Mouse (Mus musculus) stomach, embryonic 14.5 days (tissue): ENCODE data around the gene Ncor2. TPM values are rescaled to one million over a fixed set of nuclear protein-coding genes. Genes with fewer than 3 reads are reported as not detected.

Source experiments
- ATAC-seq: fragments of 200-750 bp; cut with Nextera tagmentation; 2 replicates; pipeline ENCODE4 v1.8.0; 2017; ENCODE audit warnings: low read depth, moderate TSS enrichment; ENCODE audit not compliant: insufficient number of reproducible peaks, insufficient read depth, low FRiP score
- H3K27ac ChIP-seq: fragments of 300-500 bp; sonication (generic); 2 replicates; pipeline ENCODE4 v1.5.1; 2014; ENCODE audit warnings: mild to moderate bottlenecking, low read length, moderate library complexity, mixed read lengths
- H3K27me3 ChIP-seq: fragments of 300-500 bp; sonication (generic); 2 replicates; pipeline ENCODE4 v1.6.1; 2014; ENCODE audit warnings: low read length, control low read depth, mixed read lengths; ENCODE audit not compliant: control insufficient read depth, insufficient read depth
- H3K36me3 ChIP-seq: fragments of 300-500 bp; sonication (generic); 2 replicates; pipeline ENCODE4 v1.6.1; 2014; ENCODE audit warnings: mild to moderate bottlenecking, control low read depth, low read length, moderate library complexity, mixed read lengths; ENCODE audit not compliant: control insufficient read depth, insufficient read depth
- H3K4me1 ChIP-seq: fragments of 300-500 bp; sonication (generic); 2 replicates; pipeline ENCODE4 v1.6.1; 2014; ENCODE audit warnings: low read length, control low read depth, mixed read lengths; ENCODE audit not compliant: control insufficient read depth, insufficient read depth
- H3K4me2 ChIP-seq: fragments of 300-500 bp; sonication (generic); replicated peaks from 2 replicates; pipeline ENCODE4 v1.6.1; 2014; ENCODE audit warnings: low read depth, low read length, control low read depth
- H3K4me3 ChIP-seq: fragments of 300-500 bp; sonication (generic); 2 replicates; pipeline ENCODE4 v1.5.1; 2014; ENCODE audit warnings: low read depth, low read length, control low read depth
- H3K9ac ChIP-seq: fragments of 300-500 bp; sonication (generic); replicated peaks from 2 replicates; pipeline ENCODE4 v1.6.1; 2014; ENCODE audit warnings: low read depth, mild to moderate bottlenecking, control low read depth, low read length, moderate library complexity, mixed read lengths
- H3K9me3 ChIP-seq: fragments of 300-500 bp; sonication (generic); 2 replicates; pipeline ENCODE4 v1.6.1; 2016; ENCODE audit warnings: low read depth, low read length, control low read depth; ENCODE audit not compliant: control insufficient read depth
- WGBS: fragments of 180-500 bp; shearing (Covaris S2); extraction: QIAGEN DNeasy Blood & Tissue Kit; methylation state at CpG from one replicate; pipeline ENCODE4 v1.1.7; 2014; 5-methylcytosine and 5-hydroxymethylcytosine counted together
- polyA plus RNA-seq: library from polyadenylated mRNA; unstranded; fragments of >200 nt; fragmentation: Nextera tagmentation; extraction: Ambion mirVana; gene quantifications from 2 replicates; pipeline ENCODE4 v1.2.1, GENCODE M21; 2014

Ncor2 gene
- polyA plus RNA-seq, 1 experiment from 2014 or later = 32.7 TPM

- Histone ChIP-seq H3K4me2 (no peak overlapping the region), H3K4me3 (no peak overlapping the region), H3K9ac (no peak overlapping the region), H3K4me1 (peaks cover 13% of the 10 kb centered on the region), H3K9me3 (no peaks in the 10 kb centered on the region), H3K27ac (no peak overlapping the region), H3K36me3 (peaks cover 64% of the 10 kb centered on the region), H3K27me3 (no peaks in the 10 kb centered on the region)
- WGBS = 73% methylated on average over 5 of the region's 5 CpGs
- ATAC-seq = no peak
These were observed 100.8 kb downstream of the Ncor2 start for GRCm38 (mm10) chr5:125078220-125078619.

- ATAC-seq = no peak
- H3K36me3 ChIP-seq = peaks cover 59% of the 10 kb centered on the region
These were observed 102.8 kb downstream of the Ncor2 start for GRCm38 (mm10) chr5:125076183-125076582.

DNA sequence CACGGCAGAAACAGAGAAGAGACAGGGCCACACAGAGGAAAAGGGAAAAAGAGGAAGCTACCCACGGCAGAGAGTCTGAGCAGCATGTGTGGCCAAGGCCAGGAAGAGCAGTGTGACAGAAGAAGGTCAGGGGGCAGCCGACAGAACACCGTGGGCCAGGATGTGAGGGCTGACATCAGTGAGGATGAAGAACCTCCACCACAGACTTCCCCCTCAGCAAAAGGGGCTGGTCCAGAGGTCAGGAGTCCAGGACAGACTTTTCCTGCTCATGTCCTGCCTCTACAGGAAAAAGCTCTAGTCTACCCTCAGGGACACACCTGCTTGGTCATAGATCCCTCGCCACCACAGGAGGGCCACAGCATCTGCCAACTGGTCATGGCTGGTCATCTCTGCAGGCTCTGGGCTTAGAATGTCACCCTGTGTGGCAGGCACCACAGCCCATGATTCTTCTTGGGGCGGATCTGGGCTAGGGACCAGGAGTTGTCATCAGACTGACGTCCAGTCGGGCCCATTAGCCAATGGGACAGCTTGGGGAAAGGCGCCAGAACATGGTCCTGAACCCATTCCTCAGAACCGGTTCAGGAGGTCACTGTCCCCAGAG is 104.3 kb downstream of the Ncor2 start:
- Histone ChIP-seq H3K9ac (no peak overlapping the region), H3K9me3 (no peaks in the 10 kb centered on the region), H3K4me2 (no peak overlapping the region), H3K4me1 (peaks cover 32% of the 10 kb centered on the region), H3K27ac (no peak overlapping the region), H3K36me3 (peaks cover 48% of the 10 kb centered on the region), H3K4me3 (no peak overlapping the region), H3K27me3 (no peaks in the 10 kb centered on the region)
- ATAC-seq = no peak
- WGBS = 65% methylated on average over 10 of the region's 10 CpGs

More at GRCm38 (mm10) chr5:125076183-125076582, 102.8 kb downstream of the Ncor2 start:
- Histone ChIP-seq H3K27ac (no peak overlapping the region), H3K4me2 (no peak overlapping the region), H3K9me3 (no peaks in the 10 kb centered on the region), H3K9ac (no peak overlapping the region), H3K27me3 (no peaks in the 10 kb centered on the region), H3K4me1 (peaks cover 18% of the 10 kb centered on the region), H3K4me3 (no peak overlapping the region)
- 73% methylated on average over 9 of the region's 9 CpGs for WGBS

DNA sequence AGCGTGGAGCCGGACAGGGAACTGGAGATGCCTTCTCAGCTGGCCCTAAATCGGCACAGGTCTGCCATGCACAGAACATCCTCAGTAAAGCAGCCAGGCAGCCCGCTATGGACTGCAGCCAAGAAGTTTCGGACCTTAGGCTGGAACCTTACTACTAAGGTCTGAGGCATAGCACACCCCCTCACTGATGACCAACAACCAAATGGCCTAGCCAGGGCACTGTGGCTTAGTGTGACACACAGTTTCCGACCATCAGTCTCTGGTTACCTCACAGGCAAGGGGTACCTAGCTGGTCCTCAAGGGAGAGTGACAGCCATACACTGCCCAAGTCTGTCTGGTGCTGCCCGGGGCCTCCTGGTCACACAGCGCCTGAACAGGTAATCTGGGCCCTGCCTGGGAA is 105.1 kb downstream of the Ncor2 start:
- Histone ChIP-seq H3K27ac (no peak overlapping the region), H3K27me3 (no peaks in the 10 kb centered on the region), H3K4me1 (peaks cover 39% of the 10 kb centered on the region), H3K9me3 (no peaks in the 10 kb centered on the region), H3K4me2 (no peak overlapping the region), H3K4me3 (no peak overlapping the region), H3K36me3 (peaks cover 45% of the 10 kb centered on the region), H3K9ac (no peak overlapping the region)
- WGBS = 78% methylated on average over 8 of the region's 8 CpGs
- ATAC-seq = no peak

DNA sequence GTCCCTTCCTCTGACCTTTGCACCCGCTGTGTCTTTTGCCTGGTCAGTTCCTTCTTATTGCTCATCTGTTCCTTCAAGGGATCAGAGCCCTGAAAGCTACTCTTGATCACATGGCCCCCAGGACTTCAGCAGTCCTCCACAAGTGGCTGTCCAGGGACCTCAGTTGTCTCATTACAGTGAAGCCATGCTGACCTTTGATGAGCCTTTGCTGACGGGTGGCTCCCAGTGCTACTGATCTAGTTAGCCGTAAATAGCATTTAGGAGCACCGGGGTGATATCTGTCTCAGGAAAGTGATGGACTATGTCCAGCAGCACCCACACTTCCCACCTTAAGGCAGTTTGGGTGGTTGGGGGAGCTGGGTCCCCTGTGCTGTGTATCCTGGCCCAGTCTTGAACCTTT is 105.7 kb downstream of the Ncor2 start:
- ATAC-seq = no peak
- no peak overlapping the region for H3K4me3 ChIP-seq
- no peak overlapping the region for H3K27ac ChIP-seq
- no peaks in the 10 kb centered on the region for H3K27me3 ChIP-seq
- H3K9ac ChIP-seq = no peak overlapping the region
- no peaks in the 10 kb centered on the region for H3K9me3 ChIP-seq
- H3K4me1 ChIP-seq = peaks cover 45% of the 10 kb centered on the region
- H3K4me2 ChIP-seq = no peak overlapping the region
- WGBS = 84% methylated on average over 4 of the region's 4 CpGs
- peaks cover 40% of the 10 kb centered on the region for H3K36me3 ChIP-seq

- Histone ChIP-seq H3K27ac (peak overlapping the region; percentile 21; the same call in 1 of the 2 replicates), H3K4me3 (no peak overlapping the region), H3K4me1 (peaks cover 52% of the 10 kb centered on the region), H3K9me3 (no peaks in the 10 kb centered on the region), H3K9ac (no peak overlapping the region), H3K36me3 (peaks cover 42% of the 10 kb centered on the region), H3K4me2 (no peak overlapping the region), H3K27me3 (no peaks in the 10 kb centered on the region)
- ATAC-seq = no peak
- 67% methylated on average over 7 of the region's 7 CpGs for WGBS
These were observed 106.6 kb downstream of the Ncor2 start for GRCm38 (mm10) chr5:125072425-125072824.

- ATAC-seq = no peak
- Histone ChIP-seq H3K4me3 (no peak overlapping the region), H3K27me3 (no peaks in the 10 kb centered on the region), H3K9me3 (no peaks in the 10 kb centered on the region), H3K4me2 (no peak overlapping the region), H3K4me1 (peaks cover 52% of the 10 kb centered on the region), H3K36me3 (peaks cover 38% of the 10 kb centered on the region), H3K9ac (no peak overlapping the region), H3K27ac (0 out of 2 replicates have a peak overlapping the region, but pooled peaks have one; percentile 21)
- WGBS = 19% methylated on average over 4 of the region's 4 CpGs
These were observed 107.1 kb downstream of the Ncor2 start for GRCm38 (mm10) chr5:125071919-125072318.

- H3K36me3 ChIP-seq = peaks cover 42% of the 10 kb centered on the region; the same call in 1 of the 2 replicates
- H3K4me3 ChIP-seq = no peak overlapping the region
- H3K27me3 ChIP-seq = no peaks in the 10 kb centered on the region
- peaks cover 52% of the 10 kb centered on the region for H3K4me1 ChIP-seq
- WGBS = 44% methylated on average over 2 of the region's 2 CpGs
- H3K9me3 ChIP-seq = no peaks in the 10 kb centered on the region
- H3K27ac ChIP-seq = no peak overlapping the region
- no peak for ATAC-seq
- H3K9ac ChIP-seq = no peak overlapping the region
- H3K4me2 ChIP-seq = no peak overlapping the region
These were observed 108.6 kb downstream of the Ncor2 start for GRCm38 (mm10) chr5:125070399-125070798.

DNA sequence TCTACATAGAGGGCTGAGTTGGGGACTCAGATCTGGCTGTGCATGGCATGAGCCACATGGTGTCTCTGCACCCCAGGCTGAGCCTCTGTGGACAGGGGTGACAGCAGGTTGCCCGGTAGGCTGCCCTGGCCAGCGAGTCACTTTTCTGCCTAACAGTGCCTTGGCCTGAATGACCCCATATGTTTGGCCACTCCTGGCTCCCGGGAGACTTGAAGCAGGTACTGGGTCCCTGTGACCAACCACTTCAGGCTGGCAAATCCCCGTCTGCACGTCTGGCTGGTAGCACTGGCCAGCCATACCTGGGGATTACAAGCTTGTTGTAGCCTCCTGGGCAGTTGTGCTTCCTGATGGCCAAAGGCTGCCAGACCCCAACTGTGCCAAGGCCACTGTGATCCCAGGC is 109.1 kb downstream of the Ncor2 start:
- H3K9ac ChIP-seq = no peak overlapping the region
- peak overlapping the region; percentile 7; the same call in 1 of the 2 replicates for H3K27ac ChIP-seq
- peaks cover 42% of the 10 kb centered on the region for H3K36me3 ChIP-seq
- WGBS = 52% methylated on average over 5 of the region's 5 CpGs
- no peak for ATAC-seq
- H3K9me3 ChIP-seq = no peaks in the 10 kb centered on the region
- peaks cover 52% of the 10 kb centered on the region for H3K4me1 ChIP-seq
- H3K4me3 ChIP-seq = no peak overlapping the region
- H3K27me3 ChIP-seq = no peaks in the 10 kb centered on the region
- H3K4me2 ChIP-seq = no peak overlapping the region
